Mouse (Mus musculus): ENCODE measurements around the gene Hells. TPM values are rescaled to one million over a fixed set of nuclear protein-coding genes. Genes with fewer than 3 reads are reported as not detected.

Gene Hells
- total RNA-seq, 2 experiments from 2014 or later = 11.0 to 13.5 TPM

DNA sequence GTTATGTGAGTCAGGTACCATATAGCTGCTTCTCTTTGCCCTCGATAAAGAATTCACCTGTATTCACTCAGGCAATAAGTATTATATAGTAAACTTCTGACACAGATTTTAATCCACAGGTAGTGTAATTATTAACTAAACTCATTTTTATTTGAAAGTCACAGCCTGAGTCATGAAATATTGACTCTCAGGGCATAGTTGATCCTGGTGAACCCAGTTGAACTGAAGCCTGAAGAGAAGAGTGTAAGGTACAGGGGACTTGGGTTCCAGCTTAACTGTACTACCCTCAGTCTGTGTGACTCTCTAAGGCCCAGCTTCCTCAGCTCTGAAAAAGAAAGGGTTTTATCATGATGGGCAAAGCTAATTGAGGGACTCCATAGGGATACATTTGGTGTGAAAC is 74.4 kb downstream of the Hells start:
- ATAC-seq (replicated peaks; ENCODE audit: low FRiP score, poor library complexity, severe bottlenecking) = no peak

- no peak for ATAC-seq (replicated peaks; ENCODE audit: low FRiP score, poor library complexity, severe bottlenecking)
Observed at GRCm38 (mm10) chr19:39006715-39007114, 76.0 kb downstream of the Hells start, which contains the start of gene Cyp2c55. Gene Cyp2c55 (plus strand): TSS chr19:39007019.

Other genes starting within 250 kb of the Hells start
- gene Noc3l, start 111.7 kb upstream of the Hells start, total RNA-seq (2015; ENCODE audit: low replicate concordance) = 1.3 and 3.1 TPM in 2 replicates
- gene Noc3l, start 111.7 kb upstream of the Hells start, total RNA-seq (2017; ENCODE audit: low replicate concordance) = 3.3 and 4.7 TPM in 2 replicates
- gene Tbc1d12, start 94.3 kb upstream of the Hells start, total RNA-seq (2015; ENCODE audit: low replicate concordance) = 0.42 and 2.1 TPM in 2 replicates
- gene Tbc1d12, start 94.3 kb upstream of the Hells start, total RNA-seq (2017; ENCODE audit: low replicate concordance) = 1.4 and 2.4 TPM in 2 replicates
- not detected in 2 replicates for gene Cyp2c55, start 76.1 kb downstream of the Hells start, total RNA-seq (2015; ENCODE audit: low replicate concordance)
- not detected in 2 replicates for gene Cyp2c55, start 76.1 kb downstream of the Hells start, total RNA-seq (2017; ENCODE audit: low replicate concordance)
- gene Cyp2c65, start 130.1 kb downstream of the Hells start, total RNA-seq (2015; ENCODE audit: low replicate concordance) = not detected in 2 replicates
- gene Cyp2c65, start 130.1 kb downstream of the Hells start, total RNA-seq (2017; ENCODE audit: low replicate concordance) = not detected in 2 replicates
- not detected in 2 replicates for gene Cyp2c66, start 183.0 kb downstream of the Hells start, total RNA-seq (2015; ENCODE audit: low replicate concordance)
- not detected in 2 replicates for gene Cyp2c66, start 183.0 kb downstream of the Hells start, total RNA-seq (2017; ENCODE audit: low replicate concordance)